Mouse (Mus musculus) T-cell, adult 2 months (primary cell): ENCODE results near the gene Kif20b.

Experiments used
- DNase-seq: peaks from one replicate; pipeline ENCODE4 v3.0.0; 2022; ENCODE audit warnings: low spot score

The Kif20b gene

GRCm38 (mm10) chr19:34920066-34920465 lies 2.1 kb upstream of the Kif20b start:
- no peak for DNase-seq

GRCm38 (mm10) chr19:34920531-34920930 lies 1.6 kb upstream of the Kif20b start:
- DNase-seq: no peak

- no peak for DNase-seq
Measured at GRCm38 (mm10) chr19:34921253-34921651, 909 bp upstream of the Kif20b start.

GRCm38 (mm10) chr19:34922603-34922963 lies 422 bp downstream of the Kif20b start:
- DNase-seq: no peak

GRCm38 (mm10) chr19:34947206-34947605 lies 25.0 kb downstream of the Kif20b start:
- no peak for DNase-seq

- no peak for DNase-seq
Measured at GRCm38 (mm10) chr19:34953842-34954541, 31.8 kb downstream of the Kif20b start.

- no peak for DNase-seq
Measured at GRCm38 (mm10) chr19:34959369-34959768, 37.2 kb downstream of the Kif20b start.

GRCm38 (mm10) chr19:34984742-34985141 lies 62.6 kb downstream of the Kif20b start:
- no peak for DNase-seq

GRCm38 (mm10) chr19:34990443-34990842 lies 68.3 kb downstream of the Kif20b start:
- DNase-seq: no peak

GRCm38 (mm10) chr19:34992969-34993527 lies 70.9 kb downstream of the Kif20b start:
- DNase-seq: no peak

GRCm38 (mm10) chr19:35015058-35015457 lies 92.9 kb downstream of the Kif20b start:
- DNase-seq: no peak

- DNase-seq: no peak
Measured at GRCm38 (mm10) chr19:35017474-35018208, 95.5 kb downstream of the Kif20b start.

GRCm38 (mm10) chr19:35018209-35018581 lies 96.0 kb downstream of the Kif20b start:
- DNase-seq: no peak
